Mouse (Mus musculus): Measurements from ENCODE around the gene Tbx21. TPM values are rescaled to one million over a fixed set of nuclear protein-coding genes. Genes with fewer than 3 reads are reported as not detected.

The Tbx21 gene
- polyA plus RNA-seq, 1 experiment from 2014 or later: 0.23 TPM

DNA sequence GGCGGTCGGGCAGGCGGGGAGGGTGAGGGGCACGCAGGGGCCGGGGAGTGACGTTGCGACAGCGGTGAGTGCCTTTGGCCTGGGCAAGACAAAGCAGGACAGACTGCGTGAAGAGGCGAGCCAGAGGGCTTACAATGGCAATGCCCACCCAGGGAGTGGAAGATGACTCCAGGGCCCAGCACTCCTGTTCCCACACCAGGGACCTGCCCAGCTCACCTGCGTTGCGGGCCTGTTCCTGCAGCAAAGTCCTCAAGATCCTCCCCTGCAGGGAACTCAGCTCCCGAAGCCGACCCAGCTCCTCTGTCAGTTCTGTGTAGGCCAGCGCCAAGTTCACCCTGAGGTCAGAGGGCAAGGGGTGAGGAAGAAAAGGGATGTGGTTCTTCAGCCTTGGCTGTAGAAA lies 24.1 kb upstream of the Tbx21 start:
- WGBS: 4% methylated on average over 15 of the region's 15 CpGs

DNA sequence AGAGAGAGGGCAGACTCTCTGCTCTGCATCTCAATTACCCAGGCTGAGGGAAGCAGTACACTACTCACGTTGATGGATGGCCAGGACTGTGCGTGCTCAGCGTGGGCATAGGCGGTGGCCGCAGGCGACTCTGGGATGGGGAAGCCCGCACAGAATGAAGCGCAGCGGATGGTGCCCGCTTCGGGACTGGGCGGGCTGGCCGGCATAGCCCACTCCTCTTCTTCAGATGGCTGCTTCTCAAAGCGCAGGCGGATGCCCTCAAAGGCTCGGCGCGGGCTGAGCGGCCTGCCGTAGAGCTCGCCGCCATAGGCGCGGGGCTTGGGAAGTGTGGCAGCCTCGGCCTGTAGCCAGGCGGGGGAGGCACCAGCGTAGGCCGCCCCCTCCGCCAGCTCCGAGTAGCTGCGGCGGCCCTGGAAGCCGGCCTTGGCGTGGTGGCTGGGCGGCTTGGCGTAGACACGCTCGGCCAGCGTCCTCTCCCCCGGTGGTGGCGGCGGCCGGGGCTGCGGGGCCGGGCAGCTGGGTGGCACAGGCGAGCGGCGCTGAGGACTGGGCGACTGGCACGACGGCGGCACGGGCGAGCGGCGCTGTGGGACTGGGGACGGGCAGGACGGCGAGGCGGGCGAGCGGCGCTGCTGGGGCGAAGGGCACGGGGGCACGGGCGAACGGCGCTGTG lies 23.6 kb upstream of the Tbx21 start:
- Histone ChIP-seq H3K27me3 (ENCODE audit: control insufficient read depth, insufficient read depth, low read length) (peaks cover 15% of the 10 kb centered on the region), H3K4me3 (ENCODE audit: low read depth, low read length) (peak overlapping the region; percentile 49), H3K9ac (ENCODE audit: low read depth, low read length) (peak overlapping the region; percentile 73), H3K4me2 (replicated peaks; ENCODE audit: low read depth, low read length) (peak overlapping the region; percentile 98), H3K27ac (ENCODE audit: low read depth, low read length) (peak overlapping the region; percentile 78; the same call in 1 of the 2 replicates), H3K4me1 (replicated peaks; ENCODE audit: control insufficient read depth, insufficient read depth, low read length) (peaks cover 15% of the 10 kb centered on the region), H3K36me3 (ENCODE audit: control insufficient read depth, insufficient read depth, low read length) (no peaks in the 10 kb centered on the region), H3K9me3 (ENCODE audit: control insufficient read depth, low read length) (no peaks in the 10 kb centered on the region)
- DNase-seq (ENCODE audit: low spot score) (peak; percentile 65), ATAC-seq (ENCODE audit: low FRiP score) (peak; percentile 79)
- whole genome bisulfite sequencing: 3% methylated on average over 56 of the region's 69 CpGs

More for the DNA sequence above, 24.1 kb upstream of the Tbx21 start:
- Histone ChIP-seq H3K4me2 (replicated peaks; ENCODE audit: low read depth, low read length) (peak overlapping the region; percentile 98), H3K27me3 (ENCODE audit: control insufficient read depth, insufficient read depth, low read length) (peaks cover 15% of the 10 kb centered on the region), H3K4me3 (ENCODE audit: low read depth, low read length) (peak overlapping the region; percentile 49), H3K4me1 (replicated peaks; ENCODE audit: control insufficient read depth, insufficient read depth, low read length) (peaks cover 15% of the 10 kb centered on the region), H3K9me3 (ENCODE audit: control insufficient read depth, low read length) (no peaks in the 10 kb centered on the region), H3K9ac (ENCODE audit: low read depth, low read length) (peak overlapping the region; percentile 73), H3K27ac (ENCODE audit: low read depth, low read length) (0 out of 2 replicates have a peak overlapping the region, but pooled peaks have one; percentile 78), H3K36me3 (ENCODE audit: control insufficient read depth, insufficient read depth, low read length) (no peaks in the 10 kb centered on the region)
- ATAC-seq (ENCODE audit: low FRiP score) (peak; percentile 34; the same call in 1 of the 2 replicates), DNase-seq (ENCODE audit: low spot score) (peak; percentile 33)

DNA sequence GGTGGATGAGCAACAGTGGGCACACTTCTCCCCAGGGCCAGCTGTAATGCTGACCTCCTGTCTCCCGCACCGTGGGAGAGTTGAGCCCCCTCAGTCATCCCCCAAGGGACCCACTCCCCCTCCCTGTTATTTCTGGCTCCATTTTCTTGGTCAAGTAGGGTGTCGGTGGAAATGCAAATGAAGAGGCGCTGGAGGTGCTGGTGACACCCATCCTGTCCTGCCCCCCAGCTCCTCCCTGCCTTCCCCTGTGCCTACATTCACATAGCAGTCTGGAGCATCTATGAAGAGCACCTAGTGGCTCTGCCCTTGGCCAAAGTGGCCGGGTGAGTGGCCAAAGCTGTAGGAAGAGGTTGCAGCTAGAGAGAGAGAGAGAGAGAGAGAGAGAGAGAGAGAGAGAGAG lies 18.1 kb upstream of the Tbx21 start:
- no peak overlapping the region for H3K27ac ChIP-seq (ENCODE audit: low read depth, low read length)
- H3K4me1 ChIP-seq (replicated peaks; ENCODE audit: control insufficient read depth, insufficient read depth, low read length): peaks cover 8% of the 10 kb centered on the region
- no peak overlapping the region for H3K4me2 ChIP-seq (replicated peaks; ENCODE audit: low read depth, low read length)
- H3K27me3 ChIP-seq (ENCODE audit: control insufficient read depth, insufficient read depth, low read length): peaks cover 8% of the 10 kb centered on the region; the same call in 1 of the 2 replicates
- ATAC-seq (ENCODE audit: low FRiP score): no peak
- no peaks in the 10 kb centered on the region for H3K9me3 ChIP-seq (ENCODE audit: control insufficient read depth, low read length)
- H3K36me3 ChIP-seq (ENCODE audit: control insufficient read depth, insufficient read depth, low read length): no peaks in the 10 kb centered on the region
- no peak for DNase-seq (ENCODE audit: low spot score)
- H3K9ac ChIP-seq (ENCODE audit: low read depth, low read length): no peak overlapping the region
- WGBS: 57% methylated on average over 5 of the region's 5 CpGs
- H3K4me3 ChIP-seq (ENCODE audit: low read depth, low read length): no peak overlapping the region

DNA sequence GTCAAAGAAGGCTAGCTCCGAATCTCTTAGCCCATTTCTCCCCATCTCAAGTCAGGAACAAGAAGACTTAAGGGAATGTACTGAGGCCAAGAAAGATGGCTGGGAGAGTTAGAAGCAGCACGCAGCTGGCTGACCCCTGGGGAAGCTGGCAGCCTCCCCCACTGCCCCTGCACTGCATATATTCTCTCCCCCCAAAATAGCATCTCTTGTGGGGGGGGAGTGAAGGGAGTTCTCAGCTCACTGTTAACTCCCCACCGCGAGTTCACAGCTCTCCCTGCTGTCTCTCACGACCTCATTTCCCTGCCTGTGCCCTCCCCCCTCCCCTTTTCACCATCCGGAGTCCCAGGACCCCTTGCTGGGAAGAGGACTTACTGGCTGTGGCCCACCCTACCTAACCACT lies 17.1 kb upstream of the Tbx21 start:
- no peaks in the 10 kb centered on the region for H3K36me3 ChIP-seq (ENCODE audit: control insufficient read depth, insufficient read depth, low read length)
- H3K9me3 ChIP-seq (ENCODE audit: control insufficient read depth, low read length): no peaks in the 10 kb centered on the region
- no peak overlapping the region for H3K4me3 ChIP-seq (ENCODE audit: low read depth, low read length)
- WGBS: 20% methylated on average over 6 of the region's 6 CpGs
- ATAC-seq (ENCODE audit: low FRiP score): no peak
- H3K27me3 ChIP-seq (ENCODE audit: control insufficient read depth, insufficient read depth, low read length): peaks cover 7% of the 10 kb centered on the region; the same call in 1 of the 2 replicates
- no peak for DNase-seq (ENCODE audit: low spot score)
- H3K9ac ChIP-seq (ENCODE audit: low read depth, low read length): no peak overlapping the region
- no peak overlapping the region for H3K27ac ChIP-seq (ENCODE audit: low read depth, low read length)
- H3K4me1 ChIP-seq (replicated peaks; ENCODE audit: control insufficient read depth, insufficient read depth, low read length): no peaks in the 10 kb centered on the region
- H3K4me2 ChIP-seq (replicated peaks; ENCODE audit: low read depth, low read length): no peak overlapping the region

DNA sequence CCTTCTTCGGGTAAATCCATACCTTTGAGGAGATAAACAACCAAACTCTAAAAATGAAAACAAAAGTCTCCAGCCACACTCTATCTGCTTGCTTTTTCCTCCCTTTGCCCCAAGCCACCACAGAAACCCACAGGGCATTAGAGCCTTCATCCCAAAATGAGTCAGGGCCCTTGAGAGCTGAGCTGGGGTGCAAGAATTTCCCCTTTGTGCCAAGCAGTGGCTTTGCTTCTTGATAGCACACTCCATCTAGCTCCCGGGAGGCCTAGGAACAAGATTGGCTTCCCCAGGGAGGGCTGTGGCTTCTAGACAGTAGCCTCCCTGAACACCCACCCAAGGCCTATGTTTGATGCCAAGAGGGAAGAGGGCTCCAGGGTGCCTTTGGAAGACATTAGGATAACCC lies 16.6 kb upstream of the Tbx21 start:
- DNase-seq (ENCODE audit: low spot score): no peak
- no peak overlapping the region for H3K4me3 ChIP-seq (ENCODE audit: low read depth, low read length)
- ATAC-seq (ENCODE audit: low FRiP score): no peak
- no peaks in the 10 kb centered on the region for H3K4me1 ChIP-seq (replicated peaks; ENCODE audit: control insufficient read depth, insufficient read depth, low read length)
- H3K9ac ChIP-seq (ENCODE audit: low read depth, low read length): no peak overlapping the region
- no peaks in the 10 kb centered on the region for H3K9me3 ChIP-seq (ENCODE audit: control insufficient read depth, low read length)
- no peak overlapping the region for H3K4me2 ChIP-seq (replicated peaks; ENCODE audit: low read depth, low read length)
- H3K27me3 ChIP-seq (ENCODE audit: control insufficient read depth, insufficient read depth, low read length): peaks cover 7% of the 10 kb centered on the region; the same call in 1 of the 2 replicates
- no peak overlapping the region for H3K27ac ChIP-seq (ENCODE audit: low read depth, low read length)
- H3K36me3 ChIP-seq (ENCODE audit: control insufficient read depth, insufficient read depth, low read length): no peaks in the 10 kb centered on the region
- WGBS: 79% methylated on average over 2 of the region's 2 CpGs

DNA sequence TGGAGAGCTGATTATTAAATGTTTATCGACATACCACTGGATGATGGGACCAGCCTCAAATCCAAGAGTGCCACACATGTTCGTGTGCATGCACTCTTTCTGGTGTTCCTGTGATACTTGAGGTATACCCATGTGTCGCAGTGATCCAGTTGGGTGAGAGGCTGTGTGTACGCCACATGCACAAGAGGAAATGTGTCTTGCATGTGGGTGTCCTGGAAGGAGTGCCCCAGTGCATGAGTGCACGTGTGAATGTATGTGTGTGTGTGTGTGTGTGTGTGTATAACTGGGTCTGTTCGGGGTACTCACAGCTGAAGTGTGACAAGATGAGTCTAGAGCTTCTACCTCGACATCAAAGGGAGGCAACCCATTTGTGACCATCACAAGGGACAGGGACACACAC lies 15.2 kb upstream of the Tbx21 start:
- WGBS: 87% methylated on average over 7 of the region's 7 CpGs
- Histone ChIP-seq H3K9ac (ENCODE audit: low read depth, low read length) (no peak overlapping the region), H3K27me3 (ENCODE audit: control insufficient read depth, insufficient read depth, low read length) (peaks cover 7% of the 10 kb centered on the region; the same call in 1 of the 2 replicates)

DNA sequence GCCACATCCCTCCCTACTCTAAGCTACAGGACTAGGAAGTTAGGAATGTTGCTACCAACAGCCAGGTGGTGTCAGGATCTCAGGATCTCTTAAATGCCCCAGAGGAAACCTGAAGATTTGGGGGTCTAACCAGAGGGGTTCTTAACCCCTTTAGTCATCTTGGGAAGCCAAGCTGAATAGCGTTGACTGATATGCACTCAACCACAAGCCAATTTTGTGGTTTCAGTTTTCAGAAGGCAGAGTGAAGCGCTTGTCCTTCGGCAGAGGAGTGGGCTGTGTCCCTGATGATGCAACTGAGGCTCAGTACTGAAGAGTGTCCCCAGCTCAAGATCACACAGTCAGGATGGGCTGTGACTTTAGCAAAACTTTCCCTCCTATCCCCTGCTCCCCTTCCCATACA lies 13.8 kb upstream of the Tbx21 start:
- H3K4me1 ChIP-seq (replicated peaks; ENCODE audit: control insufficient read depth, insufficient read depth, low read length): peaks cover 7% of the 10 kb centered on the region; the same call in 1 of the 2 replicates
- H3K9me3 ChIP-seq (ENCODE audit: control insufficient read depth, low read length): no peaks in the 10 kb centered on the region
- DNase-seq (ENCODE audit: low spot score): no peak
- H3K4me3 ChIP-seq (ENCODE audit: low read depth, low read length): no peak overlapping the region
- H3K36me3 ChIP-seq (ENCODE audit: control insufficient read depth, insufficient read depth, low read length): no peaks in the 10 kb centered on the region
- no peak overlapping the region for H3K27ac ChIP-seq (ENCODE audit: low read depth, low read length)
- no peak overlapping the region for H3K4me2 ChIP-seq (replicated peaks; ENCODE audit: low read depth, low read length)
- no peak for ATAC-seq (ENCODE audit: low FRiP score)
- 72% methylated on average over 3 of the region's 3 CpGs for WGBS
- H3K27me3 ChIP-seq (ENCODE audit: control insufficient read depth, insufficient read depth, low read length): peaks cover 7% of the 10 kb centered on the region; the same call in 1 of the 2 replicates
- no peak overlapping the region for H3K9ac ChIP-seq (ENCODE audit: low read depth, low read length)

More for the DNA sequence above, 15.2 kb upstream of the Tbx21 start:
- Histone ChIP-seq H3K9me3 (ENCODE audit: control insufficient read depth, low read length) (no peaks in the 10 kb centered on the region), H3K4me3 (ENCODE audit: low read depth, low read length) (no peak overlapping the region), H3K4me2 (replicated peaks; ENCODE audit: low read depth, low read length) (no peak overlapping the region), H3K27ac (ENCODE audit: low read depth, low read length) (no peak overlapping the region), H3K4me1 (replicated peaks; ENCODE audit: control insufficient read depth, insufficient read depth, low read length) (0 out of 2 replicates have a peak, but pooled peaks cover 2% of the 10 kb centered on the region), H3K36me3 (ENCODE audit: control insufficient read depth, insufficient read depth, low read length) (no peaks in the 10 kb centered on the region)
- ATAC-seq (ENCODE audit: low FRiP score) (no peak), DNase-seq (ENCODE audit: low spot score) (no peak)

DNA sequence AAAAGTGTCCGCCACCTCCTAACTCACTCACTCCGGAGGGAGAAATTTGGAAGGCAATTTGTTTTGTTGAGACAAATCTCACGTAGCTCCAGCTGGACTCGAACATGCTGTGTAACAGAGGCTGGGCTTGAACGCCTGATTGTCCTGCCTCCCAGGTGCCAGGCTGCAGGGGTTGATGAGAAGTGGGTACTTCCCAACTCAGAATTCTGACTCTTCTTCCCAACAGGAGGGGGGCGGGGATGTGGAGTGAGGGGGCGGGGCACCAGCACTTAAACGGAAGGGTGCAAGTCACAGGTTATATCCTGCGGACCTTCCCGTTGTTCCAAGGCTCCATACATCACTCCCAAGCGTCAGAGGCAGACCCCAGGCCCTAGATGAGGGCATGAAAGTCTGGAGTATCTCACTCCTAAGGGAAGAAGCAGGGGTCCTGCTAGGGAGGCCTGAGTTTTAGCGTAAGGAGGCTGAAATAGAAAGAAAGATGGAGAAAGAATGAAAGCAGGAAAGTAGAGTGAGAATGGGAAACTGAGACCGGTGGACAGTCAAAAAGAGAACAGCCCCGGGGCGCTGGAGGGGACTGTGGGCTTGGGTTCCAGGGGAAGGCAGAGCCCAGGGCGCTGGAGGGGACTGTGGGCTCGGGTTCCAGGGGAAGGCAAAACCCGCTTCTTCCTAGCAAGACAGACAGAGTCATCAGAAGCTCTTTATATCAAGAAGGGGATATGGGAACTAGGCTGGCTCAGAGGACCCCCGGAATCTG lies 12.5 kb upstream of the Tbx21 start:
- Histone ChIP-seq H3K36me3 (ENCODE audit: control insufficient read depth, insufficient read depth, low read length) (no peaks in the 10 kb centered on the region), H3K4me1 (replicated peaks; ENCODE audit: control insufficient read depth, insufficient read depth, low read length) (peaks cover 11% of the 10 kb centered on the region; the same call in 1 of the 2 replicates), H3K4me2 (replicated peaks; ENCODE audit: low read depth, low read length) (peak overlapping the region; percentile 75), H3K9me3 (ENCODE audit: control insufficient read depth, low read length) (no peaks in the 10 kb centered on the region), H3K27me3 (ENCODE audit: control insufficient read depth, insufficient read depth, low read length) (peaks cover 7% of the 10 kb centered on the region; the same call in 1 of the 2 replicates), H3K27ac (ENCODE audit: low read depth, low read length) (no peak overlapping the region), H3K9ac (ENCODE audit: low read depth, low read length) (peak overlapping the region; percentile 49), H3K4me3 (ENCODE audit: low read depth, low read length) (peak overlapping the region; percentile 33)
- WGBS: 19% methylated on average over 19 of the region's 19 CpGs
- DNase-seq (ENCODE audit: low spot score) (no peak), ATAC-seq (ENCODE audit: low FRiP score) (no peak)

Data from hindbrain, embryonic 11.5 days (tissue).